Mouse (Mus musculus) lung, embryonic 16.5 days (tissue): ENCODE measurements around the gene Rsad1. TPM values are rescaled to one million over a fixed set of nuclear protein-coding genes. Genes with fewer than 3 reads are reported as not detected.
A peak's percentile ranks its signal among the peaks of the same experiment; 100 is the strongest.

Experiments
- ATAC-seq: fragments of 200-750 bp; cut with Nextera tagmentation; 2 replicates; pipeline ENCODE4 v1.8.0; 2017; ENCODE audit warnings: low read depth, mild to moderate bottlenecking, moderate library complexity
- H3K27ac ChIP-seq: fragments of 300-500 bp; sonication (generic); 2 replicates; pipeline ENCODE4 v1.5.1; 2014; ENCODE audit warnings: mild to moderate bottlenecking, control low read depth, low read length
- H3K27me3 ChIP-seq: fragments of 300-500 bp; sonication (generic); 2 replicates; pipeline ENCODE4 v1.6.1; 2014; ENCODE audit warnings: low read depth, low read length, mixed read lengths; ENCODE audit not compliant: control insufficient read depth, insufficient read depth
- H3K36me3 ChIP-seq: fragments of 300-500 bp; sonication (generic); 2 replicates; pipeline ENCODE4 v1.6.1; 2014; ENCODE audit warnings: low read length; ENCODE audit not compliant: control insufficient read depth, insufficient read depth
- H3K4me1 ChIP-seq: fragments of 300-500 bp; sonication (generic); replicated peaks from 2 replicates; pipeline ENCODE4 v1.6.1; 2014; ENCODE audit warnings: low read length, mixed read lengths; ENCODE audit not compliant: control insufficient read depth, insufficient read depth
- H3K4me2 ChIP-seq: fragments of 300-500 bp; sonication (generic); 2 replicates; pipeline ENCODE4 v1.6.1; 2014; ENCODE audit warnings: low read depth, low read length, control low read depth
- H3K4me3 ChIP-seq: fragments of 300-500 bp; sonication (generic); 2 replicates; pipeline ENCODE4 v1.5.1; 2014; ENCODE audit warnings: mild to moderate bottlenecking, low read length, control low read depth
- H3K9ac ChIP-seq: fragments of 300-500 bp; sonication (generic); 2 replicates; pipeline ENCODE4 v1.6.1; 2014; ENCODE audit warnings: low read length, control low read depth
- H3K9me3 ChIP-seq: fragments of 300-500 bp; sonication (generic); 2 replicates; pipeline ENCODE4 v1.6.1; 2016; ENCODE audit warnings: low read length; ENCODE audit not compliant: control insufficient read depth
- WGBS: fragments of 180-500 bp; shearing (Covaris S2); extraction: QIAGEN DNeasy Blood & Tissue Kit; methylation state at CpG from one replicate; pipeline ENCODE4 v1.1.7; 2014; 5-methylcytosine and 5-hydroxymethylcytosine counted together
- polyA plus RNA-seq: library from polyadenylated mRNA; unstranded; fragments of >200 nt; fragmentation: Nextera tagmentation; extraction: Ambion mirVana; gene quantifications from 2 replicates; pipeline ENCODE4 v1.2.1, GENCODE M21; 2015

Gene Rsad1
- polyA plus RNA-seq, 1 experiment from 2014 or later = 4.2 TPM

- WGBS = 87% methylated on average over 4 of the region's 4 CpGs
These were observed 6.7 kb downstream of the Rsad1 start for GRCm38 (mm10) chr11:94542400-94542799.

DNA sequence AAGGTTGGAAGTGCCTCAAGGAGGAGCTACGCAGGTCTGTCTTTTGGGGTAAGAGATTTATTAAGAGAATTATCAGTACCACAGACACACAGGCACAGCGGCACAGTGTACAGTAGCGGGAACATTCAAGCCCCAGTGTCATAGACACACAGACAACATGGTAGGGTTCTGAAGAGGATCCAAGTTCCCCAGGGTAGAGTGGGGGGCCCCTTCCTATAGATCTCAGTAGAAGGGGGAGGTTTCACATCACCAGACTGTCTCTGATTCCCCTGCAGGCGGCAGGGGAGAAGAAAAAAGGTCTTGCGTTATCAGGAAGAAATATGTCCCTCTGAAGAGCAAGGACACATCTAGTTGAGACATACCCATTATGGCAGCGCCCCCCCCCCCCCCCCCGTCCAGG is 9.3 kb downstream of the Rsad1 start:
- 81% methylated on average over 7 of the region's 7 CpGs for WGBS
- ATAC-seq = no peak

More at GRCm38 (mm10) chr11:94542400-94542799, 6.7 kb downstream of the Rsad1 start:
- Histone ChIP-seq H3K4me1 (peaks cover 3% of the 10 kb centered on the region; the same call in 1 of the 2 replicates), H3K9me3 (no peaks in the 10 kb centered on the region), H3K36me3 (no peaks in the 10 kb centered on the region), H3K27ac (no peak overlapping the region), H3K27me3 (no peaks in the 10 kb centered on the region), H3K4me2 (no peak overlapping the region), H3K4me3 (no peak overlapping the region), H3K9ac (no peak overlapping the region)
- ATAC-seq = no peak

DNA sequence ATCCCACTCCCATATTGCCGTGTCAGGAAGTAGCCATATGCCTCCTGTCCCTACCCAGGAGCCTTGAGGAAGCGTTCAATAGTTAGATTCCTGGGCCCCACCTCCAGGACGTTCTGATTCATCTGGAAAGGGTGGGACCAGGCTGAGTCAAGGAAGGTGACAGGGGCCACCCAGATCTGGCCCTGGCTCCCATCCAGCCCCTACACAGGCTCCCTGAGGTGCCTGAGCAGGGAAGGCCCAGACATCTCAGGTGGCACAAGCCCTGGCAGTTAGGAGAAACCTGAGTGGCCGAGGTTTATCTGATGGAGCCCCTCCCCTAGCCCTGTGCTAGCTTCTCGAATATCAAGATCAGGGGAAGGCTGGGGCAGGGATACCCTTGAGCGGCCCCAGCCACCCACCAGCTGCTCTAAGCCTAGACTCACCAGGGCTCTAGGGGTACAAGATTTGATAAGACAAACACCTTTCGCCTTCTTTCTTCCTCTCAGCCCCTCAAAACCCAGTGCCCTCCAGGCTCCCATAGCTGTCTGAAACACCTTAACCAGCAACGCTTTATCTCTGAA is 10.2 kb downstream of the Rsad1 start:
- no peak overlapping the region for H3K27ac ChIP-seq
- no peak overlapping the region for H3K4me2 ChIP-seq
- no peak overlapping the region for H3K9ac ChIP-seq
- no peaks in the 10 kb centered on the region for H3K4me1 ChIP-seq
- ATAC-seq = no peak
- H3K9me3 ChIP-seq = no peaks in the 10 kb centered on the region
- H3K36me3 ChIP-seq = no peaks in the 10 kb centered on the region
- WGBS = 53% methylated on average over 8 of the region's 8 CpGs
- no peaks in the 10 kb centered on the region for H3K27me3 ChIP-seq
- H3K4me3 ChIP-seq = no peak overlapping the region

More for the DNA sequence above, 9.3 kb downstream of the Rsad1 start:
- Histone ChIP-seq H3K36me3 (no peaks in the 10 kb centered on the region), H3K27ac (no peak overlapping the region), H3K4me1 (peaks cover 3% of the 10 kb centered on the region; the same call in 1 of the 2 replicates), H3K4me2 (no peak overlapping the region), H3K27me3 (no peaks in the 10 kb centered on the region), H3K4me3 (no peak overlapping the region), H3K9me3 (no peaks in the 10 kb centered on the region), H3K9ac (no peak overlapping the region)

GRCm38 (mm10) chr11:94533171-94533570 is 15.9 kb downstream of the Rsad1 start:
- no peak for ATAC-seq
- Histone ChIP-seq H3K36me3 (no peaks in the 10 kb centered on the region), H3K4me2 (no peak overlapping the region), H3K4me1 (no peaks in the 10 kb centered on the region; the same call in 1 of the 2 replicates), H3K9me3 (no peaks in the 10 kb centered on the region), H3K27me3 (no peaks in the 10 kb centered on the region), H3K9ac (no peak overlapping the region), H3K27ac (no peak overlapping the region), H3K4me3 (no peak overlapping the region)
- 70% methylated on average over 8 of the region's 8 CpGs for WGBS

DNA sequence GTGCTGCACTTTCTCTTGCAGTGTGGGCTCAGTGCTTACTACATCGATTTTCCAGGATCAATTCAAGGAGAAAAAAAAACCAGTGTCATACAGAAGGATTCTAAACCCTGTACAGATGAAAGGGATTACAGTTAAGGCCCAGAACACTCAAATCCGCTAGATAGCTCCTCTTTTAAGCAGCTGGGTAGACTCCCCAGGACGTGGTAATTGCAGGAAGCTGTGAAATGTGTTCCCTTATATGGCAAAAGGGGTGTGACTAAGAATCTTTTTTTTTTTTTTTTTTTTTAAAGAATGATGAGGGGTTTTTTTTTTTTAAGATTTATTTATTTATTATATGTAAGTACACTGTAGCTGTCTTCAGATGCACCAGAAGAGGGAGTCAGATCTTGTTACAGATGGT is 20.2 kb downstream of the Rsad1 start:
- WGBS = 37% methylated on average over 3 of the region's 3 CpGs
- Histone ChIP-seq H3K27ac (no peak overlapping the region), H3K36me3 (no peaks in the 10 kb centered on the region), H3K4me3 (no peak overlapping the region), H3K4me2 (no peak overlapping the region), H3K9me3 (no peaks in the 10 kb centered on the region), H3K4me1 (no peaks in the 10 kb centered on the region; the same call in 1 of the 2 replicates), H3K9ac (no peak overlapping the region), H3K27me3 (no peaks in the 10 kb centered on the region)
- ATAC-seq = no peak

GRCm38 (mm10) chr11:94526171-94526879 is 22.7 kb downstream of the Rsad1 start:
- WGBS = 48% methylated on average over 9 of the region's 9 CpGs
- Histone ChIP-seq H3K9ac (no peak overlapping the region), H3K27me3 (no peaks in the 10 kb centered on the region), H3K9me3 (no peaks in the 10 kb centered on the region), H3K36me3 (no peaks in the 10 kb centered on the region), H3K27ac (no peak overlapping the region), H3K4me3 (no peak overlapping the region), H3K4me1 (no peaks in the 10 kb centered on the region; the same call in 1 of the 2 replicates), H3K4me2 (no peak overlapping the region)
- ATAC-seq = peak; percentile 53

DNA sequence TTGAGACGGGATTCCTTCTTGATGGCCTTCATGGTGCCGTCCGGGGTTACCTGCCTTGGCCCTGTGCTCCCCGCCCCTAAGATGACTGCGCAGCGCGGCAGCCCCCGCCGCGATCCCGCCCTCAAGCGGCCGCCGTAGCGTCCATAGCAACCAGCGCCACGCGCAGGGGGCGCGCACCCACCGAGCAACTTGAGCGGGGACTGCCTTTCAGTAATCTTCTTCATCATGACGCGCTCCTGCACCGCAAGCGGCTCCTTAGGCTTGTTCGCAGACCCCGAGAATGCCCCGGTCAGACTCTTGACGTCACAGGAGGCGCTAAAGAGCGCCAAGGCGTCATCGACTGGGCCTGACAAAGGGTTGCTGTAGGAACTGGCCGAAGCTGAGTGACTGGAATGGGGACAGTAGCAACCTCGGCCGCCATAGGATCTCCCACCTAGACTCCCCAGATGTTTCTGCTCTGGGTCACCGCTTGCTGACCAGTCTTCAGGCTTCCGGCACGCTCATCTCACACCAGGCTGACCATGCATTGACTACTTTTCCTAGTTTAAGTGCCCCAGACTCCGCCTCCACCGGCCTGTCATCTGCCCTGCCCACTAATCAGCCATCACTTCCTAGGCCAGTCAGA is 27.7 kb downstream of the Rsad1 start, which contains the start of gene Mycbpap:
Gene Mycbpap (minus strand): TSS at position 524 of the 625 bp plus-strand sequence.
- peak within 1 kb of the TSS; percentile 71 for H3K9ac ChIP-seq
- peak within 1 kb of the TSS; percentile 64 for H3K4me3 ChIP-seq
- WGBS = under 1% methylated on average over 42 of the region's 42 CpGs
- H3K9me3 ChIP-seq = no peaks in the 10 kb centered on the region
- 0 out of 2 replicates have a peak within 1 kb of the TSS, but pooled peaks have one; percentile 14 for H3K27ac ChIP-seq
- H3K4me1 ChIP-seq = peaks cover 3% of the 10 kb centered on the region; the same call in 1 of the 2 replicates
- ATAC-seq = peak; percentile 81
- no peaks in the 10 kb centered on the region for H3K27me3 ChIP-seq
- no peaks in the 10 kb centered on the region for H3K36me3 ChIP-seq
- peak within 1 kb of the TSS; percentile 91 for H3K4me2 ChIP-seq

- ATAC-seq = peak; percentile 23; the same call in 1 of the 2 replicates
- WGBS = 22% methylated on average over 9 of the region's 9 CpGs
- H3K27ac ChIP-seq = no peak overlapping the region
These were observed 35.6 kb downstream of the Rsad1 start for GRCm38 (mm10) chr11:94513452-94513851.

GRCm38 (mm10) chr11:94508976-94509375 is 40.1 kb downstream of the Rsad1 start:
- H3K9ac ChIP-seq = no peak overlapping the region
- no peak for ATAC-seq
- no peak overlapping the region for H3K4me2 ChIP-seq
- H3K27me3 ChIP-seq = no peaks in the 10 kb centered on the region
- no peak overlapping the region for H3K27ac ChIP-seq
- H3K4me3 ChIP-seq = no peak overlapping the region
- no peaks in the 10 kb centered on the region for H3K36me3 ChIP-seq
- WGBS = 52% methylated on average over 10 of the region's 10 CpGs
- H3K9me3 ChIP-seq = no peaks in the 10 kb centered on the region
- no peaks in the 10 kb centered on the region for H3K4me1 ChIP-seq

More at GRCm38 (mm10) chr11:94513452-94513851, 35.6 kb downstream of the Rsad1 start:
- Histone ChIP-seq H3K9ac (no peak overlapping the region), H3K27me3 (no peaks in the 10 kb centered on the region), H3K36me3 (no peaks in the 10 kb centered on the region), H3K4me1 (no peaks in the 10 kb centered on the region), H3K4me3 (no peak overlapping the region), H3K4me2 (no peak overlapping the region), H3K9me3 (no peaks in the 10 kb centered on the region)
